Mouse (Mus musculus): ENCODE results near the gene Tnni3k.

The Tnni3k gene

DNA sequence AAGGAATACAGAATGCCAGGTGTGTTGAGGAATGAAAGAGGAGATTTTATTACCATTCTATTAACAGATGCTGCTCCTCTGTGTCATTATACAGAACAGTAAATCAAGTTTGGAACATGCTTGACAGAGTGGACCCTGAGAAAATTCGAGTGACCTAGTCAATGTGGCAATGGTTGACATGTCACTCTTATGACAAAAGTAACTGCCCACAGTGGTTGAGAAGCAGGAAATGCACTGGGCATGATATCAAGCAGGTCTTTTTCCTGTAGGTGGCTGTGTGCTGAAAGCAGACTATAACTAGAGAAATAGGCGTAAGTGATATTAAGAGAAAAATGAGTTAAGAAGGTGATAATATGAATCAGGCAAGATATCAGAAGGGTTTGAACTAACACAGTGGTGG lies 105.7 kb downstream of the Tnni3k start:
- DNase-seq (ENCODE audit: low spot score), result no peak

DNA sequence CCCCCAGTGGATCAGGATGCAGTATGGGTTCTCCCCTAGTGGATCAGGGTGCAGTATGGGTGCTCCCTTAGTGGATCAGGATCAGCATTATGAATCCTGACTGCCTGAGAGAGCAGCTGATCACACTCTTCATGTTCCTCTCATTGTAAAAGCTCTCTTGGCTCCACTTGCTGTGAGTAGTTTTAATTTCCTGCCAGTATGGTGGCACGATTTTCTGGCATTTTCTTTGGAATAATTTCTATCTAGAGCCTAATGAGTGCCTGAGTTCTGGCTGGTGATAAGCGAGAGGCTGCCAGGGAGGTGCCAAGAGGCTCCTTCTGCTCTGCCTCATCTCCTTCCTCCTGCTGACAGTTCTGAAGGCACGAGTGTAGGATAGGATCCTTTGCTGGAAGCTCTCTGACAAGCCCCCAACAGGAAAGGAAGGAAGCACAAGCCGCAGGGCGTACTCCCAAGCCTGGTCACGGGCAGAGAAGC lies 109.5 kb downstream of the Tnni3k start:
- DNase-seq (ENCODE audit: low spot score), result no peak

DNA sequence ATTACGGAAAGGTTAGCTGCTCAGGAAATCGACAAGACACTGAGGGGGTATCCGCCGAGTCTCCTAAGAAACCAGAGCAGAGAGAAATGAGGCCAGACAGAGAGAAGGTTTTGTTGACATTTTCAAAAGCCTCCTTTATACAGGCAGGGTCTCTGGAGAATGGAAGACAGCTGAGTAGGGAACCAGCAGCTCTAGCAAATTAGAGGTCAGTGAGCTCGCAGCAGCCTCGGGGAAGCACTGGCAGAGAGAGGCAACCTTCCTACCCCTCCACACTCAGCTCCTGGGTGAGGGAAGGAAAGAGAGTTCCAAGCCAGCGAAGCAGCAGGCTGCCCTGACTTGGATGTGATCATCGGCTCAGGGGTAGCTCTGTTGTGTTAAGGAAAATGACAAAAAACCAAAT lies 127.5 kb downstream of the Tnni3k start:
- no peak for DNase-seq (ENCODE audit: low spot score)

DNA sequence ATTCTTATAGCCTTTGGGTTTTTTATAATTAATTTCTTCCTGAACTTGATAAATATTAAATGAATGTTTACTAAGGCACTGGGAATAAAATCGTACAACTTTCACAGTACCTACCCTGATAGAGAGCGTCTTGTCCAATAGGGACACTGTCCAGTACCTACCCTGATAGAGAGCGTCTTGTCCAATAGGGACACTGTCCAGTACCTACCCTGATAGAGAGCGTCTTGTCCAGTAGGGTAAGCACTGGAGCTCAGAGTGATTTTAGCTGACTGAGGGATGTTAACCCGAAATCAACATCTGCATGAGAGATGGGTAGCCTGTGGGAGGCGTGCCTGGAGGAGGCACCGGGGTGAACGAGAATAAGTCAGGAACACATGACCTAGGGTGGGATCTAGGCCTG lies 130.3 kb downstream of the Tnni3k start:
- DNase-seq (ENCODE audit: low spot score), result no peak

DNA sequence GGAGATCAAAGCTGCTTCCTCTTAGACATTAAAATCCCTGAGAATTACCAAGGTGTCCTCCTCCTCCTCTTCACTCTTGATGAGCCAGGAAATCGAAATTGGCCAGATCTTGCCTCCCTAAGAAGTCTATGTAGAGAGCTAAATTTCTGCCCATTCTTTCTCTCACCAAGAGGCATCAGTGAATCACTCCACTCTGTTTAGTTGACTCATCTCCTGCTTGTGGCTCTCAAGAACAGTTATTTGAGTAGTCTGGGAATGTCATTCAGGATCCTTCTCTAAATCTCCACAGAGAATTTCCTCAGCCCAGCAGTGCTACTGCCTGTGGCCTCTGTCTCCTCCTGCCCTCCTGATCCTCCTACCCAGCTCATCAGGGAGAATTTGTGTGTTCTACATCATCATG lies 139.6 kb downstream of the Tnni3k start:
- DNase-seq (ENCODE audit: low spot score), result no peak

DNA sequence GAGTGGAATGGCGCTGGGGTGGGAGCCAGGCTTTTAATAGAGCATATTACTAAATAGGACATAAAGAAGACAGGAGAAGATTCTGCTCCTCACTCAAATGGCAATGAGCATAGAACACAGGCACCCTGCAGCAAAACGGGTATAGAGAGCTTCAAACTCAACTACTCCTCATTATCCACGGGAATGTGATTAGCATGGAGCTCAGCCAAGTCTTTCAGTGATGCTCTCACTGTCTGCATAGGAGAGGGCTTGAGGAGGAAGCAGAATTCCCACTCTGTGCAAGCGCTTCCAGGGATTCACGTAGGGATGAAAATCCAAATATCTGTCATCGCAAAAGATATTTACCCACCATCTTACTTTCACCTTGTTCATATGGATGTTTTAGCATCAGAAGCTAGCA lies 141.6 kb downstream of the Tnni3k start:
- DNase-seq (ENCODE audit: low spot score), result no peak

DNA sequence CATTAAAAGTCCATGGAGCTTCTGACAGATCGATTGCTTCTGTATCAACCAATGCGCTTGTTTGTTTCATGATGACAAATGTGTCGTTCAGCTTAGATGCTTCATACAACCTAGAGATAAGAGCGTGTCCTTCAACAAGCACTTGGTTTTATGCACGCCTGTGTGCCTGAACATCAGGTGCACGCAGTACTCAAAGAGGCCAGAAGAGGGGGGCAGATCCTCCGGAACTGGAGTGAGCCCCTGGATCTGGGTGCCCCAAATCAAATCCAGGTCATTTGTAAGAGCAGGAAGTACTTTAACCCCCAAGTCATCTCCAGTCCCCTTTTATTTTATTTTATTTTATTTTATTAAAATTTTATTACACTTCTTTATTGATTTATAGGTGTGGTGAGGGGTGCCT lies 158.5 kb downstream of the Tnni3k start:
- no peak for DNase-seq (ENCODE audit: low spot score)

DNA sequence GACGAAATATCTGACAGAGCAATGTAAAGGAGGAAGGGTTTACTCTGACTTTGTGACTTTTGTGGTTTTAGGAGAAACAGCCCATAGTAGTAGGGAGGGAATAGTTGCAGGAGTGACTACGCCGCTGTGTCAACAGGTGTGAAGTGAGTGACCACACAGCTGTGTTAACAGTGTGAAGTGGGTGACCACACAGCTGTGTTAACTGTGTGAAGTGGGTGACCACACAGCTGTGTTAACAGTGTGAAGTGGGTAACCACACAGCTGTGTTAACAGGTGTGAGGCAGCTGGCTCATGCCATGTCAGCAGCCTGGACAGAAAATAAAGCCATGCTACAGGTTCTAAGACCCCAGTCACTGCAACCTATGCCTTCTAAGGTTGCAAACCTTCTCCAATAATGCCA lies 162.0 kb downstream of the Tnni3k start:
- DNase-seq (ENCODE audit: low spot score), result no peak

DNA sequence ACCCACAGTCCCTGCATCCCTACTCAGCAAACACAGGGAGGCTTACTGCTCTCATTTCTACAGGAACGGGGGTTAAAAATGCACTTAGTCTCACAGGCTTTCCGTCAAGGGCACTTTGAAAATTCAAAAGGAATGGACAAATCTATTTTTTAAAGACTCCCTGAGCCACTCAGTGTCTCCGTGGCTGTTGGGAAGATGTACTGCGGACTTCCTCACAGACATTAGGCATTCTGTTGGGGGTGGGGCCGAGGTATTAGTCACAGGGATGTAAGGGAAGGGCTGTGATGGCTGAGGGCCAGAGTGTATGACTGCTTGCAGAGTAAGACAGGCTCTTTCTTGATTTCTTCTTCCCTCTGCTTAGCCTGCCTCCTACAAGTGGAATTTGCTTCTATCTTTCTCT lies 169.8 kb downstream of the Tnni3k start:
- no peak for DNase-seq (ENCODE audit: low spot score)

DNA sequence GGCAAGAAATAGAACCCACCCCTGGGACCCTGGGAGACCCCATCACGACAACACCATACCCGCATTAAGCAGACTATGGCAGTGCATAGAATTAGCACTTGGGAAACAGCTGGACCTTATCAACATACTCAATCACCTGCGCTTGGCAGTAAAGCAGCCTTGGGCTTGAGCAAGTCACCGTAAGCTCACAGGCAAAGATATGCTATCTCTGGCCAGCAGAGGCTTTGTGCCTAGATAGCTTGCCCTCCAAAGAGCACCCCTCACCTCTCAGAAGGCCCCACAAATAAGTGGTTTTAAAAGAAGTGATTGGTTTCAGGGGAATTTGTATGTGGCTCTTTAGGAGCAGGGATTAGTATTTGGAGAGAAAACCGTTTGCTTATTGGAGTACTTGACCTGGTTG lies 170.2 kb downstream of the Tnni3k start:
- no peak for DNase-seq (ENCODE audit: low spot score)

DNA sequence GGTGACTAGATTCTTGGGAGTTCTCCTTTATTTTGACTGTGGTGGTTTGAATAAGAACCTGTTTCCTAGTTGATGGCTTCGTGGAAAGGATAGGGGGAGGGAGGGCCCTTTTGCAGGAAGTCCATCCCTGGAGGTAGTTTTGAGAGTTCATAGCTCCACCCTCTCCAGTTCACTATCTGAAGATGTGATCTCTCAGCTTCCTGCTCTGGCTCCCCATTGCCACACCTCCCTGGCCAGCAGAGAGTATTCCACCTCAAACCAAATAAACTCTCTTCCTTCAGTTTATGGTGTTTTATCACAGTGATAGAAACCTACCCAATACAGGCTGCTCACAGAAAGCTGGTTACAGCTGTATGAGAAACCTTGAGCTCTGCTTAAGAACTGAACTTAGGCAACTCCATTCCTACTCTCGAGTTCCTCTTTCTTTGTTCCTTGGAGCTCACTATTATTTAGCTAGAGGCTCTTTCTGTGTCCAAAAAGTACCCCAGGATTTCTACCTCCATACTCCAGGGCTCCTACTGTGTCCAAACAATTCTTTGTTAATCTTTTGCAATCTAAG lies 173.7 kb downstream of the Tnni3k start:
- DNase-seq (ENCODE audit: low spot score), result no peak

DNA sequence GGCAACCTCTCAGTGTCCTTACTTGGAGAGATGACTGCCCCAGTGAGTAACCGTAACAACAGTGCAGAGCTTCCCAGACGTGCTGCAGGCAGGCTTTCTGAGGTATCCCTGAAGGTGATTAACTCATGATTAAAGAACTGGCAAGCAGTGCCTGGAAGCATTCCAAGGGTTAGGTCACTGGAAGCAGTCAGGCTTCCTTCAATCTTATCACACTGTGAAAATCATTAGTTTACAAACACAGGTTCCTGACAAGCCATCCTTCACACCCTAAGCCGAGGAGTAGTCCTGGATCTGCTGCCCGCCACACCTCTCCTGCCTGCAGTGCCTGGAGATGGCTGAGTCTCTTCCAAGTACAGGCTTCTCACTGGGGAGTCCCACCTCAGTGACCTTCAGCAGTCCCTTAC lies 174.7 kb downstream of the Tnni3k start:
- DNase-seq (ENCODE audit: low spot score), result no peak

DNA sequence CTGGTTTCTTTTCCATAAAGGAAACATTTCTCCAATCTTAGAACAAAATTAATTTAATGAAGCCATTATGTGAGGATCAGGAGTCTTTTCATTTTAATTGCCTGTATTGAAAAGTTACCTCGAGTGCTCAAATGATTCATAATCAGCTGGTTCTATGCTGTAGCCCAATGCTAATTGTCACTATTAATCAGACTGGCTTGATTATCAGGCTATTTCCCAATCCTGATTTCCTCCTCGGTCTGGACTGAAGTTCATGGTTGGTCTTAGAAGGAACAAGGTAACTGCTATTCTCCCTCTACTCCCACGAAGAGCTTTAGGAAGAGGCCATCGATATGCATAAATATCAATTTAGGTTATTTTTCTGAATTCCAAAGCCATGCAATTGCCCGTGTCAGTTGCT lies 175.1 kb downstream of the Tnni3k start:
- no peak for DNase-seq (ENCODE audit: low spot score)

DNA sequence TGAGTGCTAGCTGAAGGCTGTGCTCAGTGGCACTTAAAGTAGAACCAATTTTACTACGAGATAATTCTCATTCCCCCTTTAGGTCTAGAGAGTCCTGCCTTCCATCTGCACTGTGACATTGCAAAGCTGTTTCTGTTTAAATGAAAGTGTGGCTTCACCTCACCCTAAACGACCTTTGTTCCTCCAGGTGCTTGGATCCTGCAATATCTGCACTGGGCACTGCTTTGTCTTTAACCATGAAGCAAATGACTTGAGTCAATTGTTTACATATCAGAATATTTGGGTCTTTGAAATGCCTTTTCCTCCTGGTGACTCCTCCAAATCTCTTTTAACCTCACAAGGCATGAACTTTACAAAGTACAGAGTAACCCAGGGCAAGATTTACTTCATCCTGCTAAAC lies 175.7 kb downstream of the Tnni3k start:
- no peak for DNase-seq (ENCODE audit: low spot score)

DNA sequence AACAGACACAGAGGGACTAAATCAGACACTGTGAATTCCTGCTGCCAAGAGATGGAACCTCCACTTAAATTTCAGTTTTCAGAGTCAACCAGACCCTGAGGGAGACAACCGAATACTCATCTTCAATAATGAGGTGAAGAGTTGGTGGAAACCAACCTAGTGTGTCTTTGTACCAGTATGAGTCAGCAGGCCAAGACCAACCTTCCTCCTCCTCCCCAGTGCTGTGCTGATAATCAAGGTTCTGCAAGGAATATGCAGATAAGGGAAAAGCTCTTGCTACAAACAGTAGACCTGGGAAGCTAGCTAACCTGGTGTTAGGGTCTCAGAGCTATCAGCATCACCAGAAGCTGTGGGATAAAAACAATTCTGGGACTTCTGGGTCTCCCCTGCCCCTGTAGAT lies 176.1 kb downstream of the Tnni3k start:
- no peak for DNase-seq (ENCODE audit: low spot score)

DNA sequence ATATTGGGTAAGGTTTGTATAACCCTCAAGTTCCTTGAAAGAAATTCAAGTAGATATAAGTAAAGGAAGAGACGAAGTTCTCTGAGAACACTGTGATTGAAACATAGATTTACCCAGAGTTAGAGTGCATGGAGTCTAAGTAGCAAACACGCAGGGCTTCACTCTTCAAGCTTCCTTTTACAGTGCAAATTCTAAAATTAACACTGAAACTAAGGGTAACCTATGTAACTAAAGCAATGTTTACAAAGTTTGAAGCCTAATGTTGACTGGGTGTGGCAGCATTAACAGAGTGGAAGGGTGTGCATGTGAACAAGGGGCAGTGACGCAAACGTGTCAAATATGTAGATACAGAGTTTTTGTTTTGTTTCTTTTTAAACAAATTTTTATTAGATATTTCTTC lies 186.4 kb downstream of the Tnni3k start:
- DNase-seq (ENCODE audit: low spot score), result no peak

DNA sequence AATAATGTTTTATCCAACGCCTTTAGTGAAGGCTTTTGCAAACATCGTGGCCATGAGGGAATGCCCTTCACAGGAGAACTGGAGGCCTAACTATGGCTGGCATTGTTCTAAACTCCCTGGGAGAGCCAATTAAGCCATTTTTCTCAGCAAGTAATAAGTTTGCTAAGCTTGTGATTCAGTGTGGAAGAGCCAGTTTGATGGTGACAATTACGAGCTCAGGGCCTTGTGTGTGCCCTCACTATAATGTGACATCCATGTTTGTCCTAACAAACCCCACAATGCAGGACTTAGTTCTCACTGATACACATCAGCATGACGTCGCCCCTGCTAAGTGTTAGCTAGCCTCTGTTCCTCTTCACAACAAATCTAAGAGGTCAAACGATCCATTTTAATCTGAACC lies 193.3 kb downstream of the Tnni3k start:
- DNase-seq (ENCODE audit: low spot score), result no peak

DNA sequence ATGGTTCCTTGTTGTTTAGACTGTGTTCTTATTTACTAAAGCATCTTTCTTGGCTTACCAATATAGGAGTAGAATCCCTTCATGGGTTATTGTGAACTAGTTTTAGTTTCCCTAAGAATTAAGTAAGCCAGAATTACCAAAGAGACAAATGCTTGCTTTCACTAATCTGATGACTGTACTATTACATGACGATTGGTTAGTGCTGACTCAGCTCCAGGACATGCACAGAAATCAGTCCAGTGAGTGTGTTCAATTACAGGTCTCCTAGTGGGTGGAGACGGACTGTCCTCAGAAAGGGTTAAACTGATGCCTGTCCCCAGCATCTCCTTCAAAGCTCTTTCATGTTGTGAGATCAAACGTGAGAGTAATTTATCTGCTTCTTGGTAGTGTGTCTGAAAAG lies 195.5 kb downstream of the Tnni3k start:
- DNase-seq (ENCODE audit: low spot score), result no peak

DNA sequence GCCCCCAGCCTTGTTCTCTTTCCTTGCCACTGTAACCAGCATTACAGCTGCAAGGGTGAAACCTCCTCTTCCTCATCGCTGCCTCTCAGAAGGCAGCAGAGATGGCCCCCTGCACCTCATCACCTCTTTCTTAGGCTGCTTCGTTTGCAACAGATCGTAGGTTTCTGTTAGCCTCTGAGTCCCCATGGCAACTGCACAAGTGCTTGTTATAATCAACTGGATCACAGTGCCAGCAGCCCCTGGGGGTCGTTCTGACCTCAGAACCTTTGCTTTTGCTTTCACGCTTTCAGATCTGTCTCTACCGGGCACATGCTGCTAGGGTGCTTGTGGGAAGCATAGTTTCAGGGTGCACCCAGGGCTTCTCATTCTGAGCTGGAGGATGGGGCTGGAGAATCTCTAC lies 201.9 kb downstream of the Tnni3k start:
- no peak for DNase-seq (ENCODE audit: low spot score)

DNA sequence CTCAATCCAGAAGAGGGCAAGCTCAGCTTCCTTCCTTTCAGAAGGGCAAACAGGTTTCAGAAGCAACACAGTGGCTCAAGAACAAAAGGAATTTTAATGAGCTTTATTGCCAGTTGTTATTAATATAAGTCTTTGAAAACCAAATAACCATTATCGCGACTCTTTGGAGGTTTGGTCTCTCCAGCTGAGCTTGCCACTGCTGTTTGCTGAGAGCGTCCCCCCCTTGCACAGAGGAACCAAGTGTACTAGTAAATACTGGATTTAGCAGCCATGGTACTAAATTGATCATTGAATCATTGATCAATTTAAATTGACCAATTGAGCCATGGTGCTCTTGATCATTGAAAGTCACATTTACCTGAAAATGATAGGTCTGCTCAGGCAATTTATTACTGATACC lies 202.9 kb downstream of the Tnni3k start:
- no peak for DNase-seq (ENCODE audit: low spot score)

DNA sequence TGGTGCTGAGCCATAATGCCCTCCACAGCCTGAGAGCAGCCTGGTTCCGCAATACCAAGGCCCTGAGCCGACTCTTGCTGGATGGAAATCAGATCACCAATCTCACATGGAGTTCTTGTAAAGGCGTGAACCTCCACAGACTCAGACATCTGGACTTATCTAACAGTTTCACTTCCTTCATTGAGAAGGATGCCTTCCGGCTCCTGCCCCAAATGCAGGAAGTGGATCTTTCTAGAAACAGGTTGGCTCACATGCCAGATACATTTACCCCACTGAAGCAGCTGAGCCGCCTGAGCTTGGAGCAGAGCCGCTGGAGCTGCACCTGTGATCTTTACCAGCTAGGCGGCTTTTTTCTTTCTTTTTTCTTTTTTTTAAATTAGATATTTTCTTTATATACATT lies 213.0 kb downstream of the Tnni3k start:
- DNase-seq (ENCODE audit: low spot score), result no peak

DNA sequence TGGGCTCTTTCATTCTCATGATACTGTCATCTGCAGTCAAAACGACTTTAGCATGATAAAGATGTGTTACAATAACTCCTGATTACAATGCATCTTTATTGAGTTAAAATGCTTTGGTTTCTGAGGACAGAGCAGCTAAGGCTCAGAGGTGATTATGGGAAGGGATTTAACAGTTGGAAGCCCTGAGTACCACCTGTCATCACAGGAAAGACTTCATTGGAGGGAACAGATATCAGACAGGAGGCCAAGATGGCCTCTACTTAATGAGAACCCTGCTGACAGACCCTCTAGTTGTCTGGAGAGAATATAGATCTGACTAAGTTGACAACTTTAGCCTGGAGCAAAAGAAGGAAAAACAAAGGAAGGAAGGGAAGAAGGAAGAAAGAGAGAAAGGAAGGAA lies 214.1 kb downstream of the Tnni3k start:
- DNase-seq (ENCODE audit: low spot score), result no peak

DNA sequence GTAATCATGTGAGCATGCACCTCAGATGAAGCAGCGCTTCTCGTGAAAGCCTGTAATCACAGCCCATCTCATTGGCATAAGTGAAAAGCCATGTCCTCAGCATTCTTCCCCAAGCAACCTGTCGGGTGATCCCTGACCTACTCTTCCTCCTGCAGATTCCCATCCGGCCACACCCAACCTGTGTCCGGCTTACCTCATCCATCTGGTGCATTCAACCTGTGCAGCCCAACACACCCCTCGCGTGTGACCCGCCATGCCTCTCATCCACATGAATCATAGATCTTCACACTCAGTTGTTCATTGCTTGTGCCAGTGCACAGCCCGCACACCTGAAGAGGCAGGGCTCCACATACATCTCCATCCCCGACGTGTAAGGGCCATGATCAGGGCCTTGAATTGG lies 217.3 kb downstream of the Tnni3k start:
- no peak for DNase-seq (ENCODE audit: low spot score)

DNA sequence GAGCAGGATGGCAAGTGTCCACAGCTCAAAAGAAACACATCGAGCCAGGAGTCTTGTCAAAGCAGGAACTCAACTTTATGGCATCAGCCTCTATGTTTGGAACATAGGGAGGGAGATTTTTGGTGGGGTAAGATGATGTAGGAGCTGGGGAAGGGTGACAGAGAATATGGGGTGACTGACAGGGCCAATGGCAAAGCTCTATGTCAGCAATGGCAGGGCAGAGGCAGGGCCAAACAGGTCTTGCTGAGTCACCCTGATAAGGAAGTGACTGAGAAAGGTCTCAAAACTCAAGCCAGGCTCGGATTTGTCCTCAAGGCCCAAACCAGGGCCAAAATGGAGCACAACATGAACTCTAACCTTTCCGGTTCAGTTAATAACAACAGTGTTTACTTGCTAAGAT lies 219.1 kb downstream of the Tnni3k start:
- DNase-seq (ENCODE audit: low spot score), result no peak

DNA sequence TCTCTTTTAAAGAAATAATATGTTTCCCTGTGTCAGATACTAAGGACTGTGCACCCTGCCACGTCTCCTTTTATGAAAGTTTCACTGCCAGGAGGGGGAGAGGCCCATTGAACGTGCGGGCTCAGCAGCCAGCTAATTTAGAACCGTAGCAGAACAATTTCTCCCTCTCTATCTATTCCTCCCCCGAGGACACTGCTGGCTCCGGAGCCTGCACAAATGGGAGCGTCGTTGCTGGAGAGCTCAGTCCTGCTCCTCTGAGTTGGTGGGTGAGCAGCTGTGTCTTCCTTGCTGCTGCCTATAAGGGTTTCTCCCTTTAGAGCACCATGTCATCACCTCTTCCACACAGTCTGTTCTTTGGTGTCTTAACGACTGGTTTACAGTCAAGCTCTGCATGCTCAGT lies 220.8 kb downstream of the Tnni3k start:
- DNase-seq (ENCODE audit: low spot score), result no peak
